Comparison of ENCODE assay signal across 25 mouse cellular contexts in the genomic region with DNA sequence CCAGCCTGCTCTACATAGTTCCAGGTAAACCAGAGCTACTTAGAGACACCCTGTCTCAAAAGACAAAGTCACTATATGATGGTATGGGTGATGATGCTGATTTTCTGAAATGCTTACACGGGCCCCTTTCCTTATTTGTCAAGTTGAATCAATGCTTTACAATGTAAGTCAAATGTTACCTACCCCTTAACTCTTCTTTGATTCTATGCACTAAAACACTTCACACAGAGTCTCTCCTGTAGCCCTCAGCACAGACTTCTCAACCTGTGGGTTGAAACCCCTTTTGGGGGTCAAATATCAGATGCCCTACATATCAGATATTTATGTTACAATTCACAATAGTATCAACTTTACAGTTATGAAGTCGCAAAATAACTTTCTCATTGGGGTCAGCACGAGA.
"Had no signal": no experiment of that assay in that cellular context is flagged by ENCODE, and none has a peak within 500 bp of the region (broad histone marks: within the 10 kb centered on the region; RNA-seq: fewer than 3 reads in every experiment).

No protein-coding gene starts in this region.

- H3K4me2 ChIP-seq: heart, embryonic 12.5 days; hindbrain, embryonic 12.5 days; hindbrain, embryonic 14.5 days; kidney, embryonic 15.5 days; limb, embryonic 13.5 days; limb, embryonic 15.5 days; liver, embryonic 12.5 days had no signal

- H3K9me3 ChIP-seq: heart, embryonic 10.5 days; heart, embryonic 12.5 days; hindbrain, embryonic 10.5 days; hindbrain, embryonic 12.5 days; kidney, embryonic 15.5 days; limb, embryonic 13.5 days; limb, embryonic 15.5 days; liver, embryonic 12.5 days had no signal

- H3K4me3 ChIP-seq: gastrocnemius, adult 2 months; heart, embryonic 10.5 days; heart, embryonic 12.5 days; hindbrain, embryonic 10.5 days; hindbrain, embryonic 12.5 days; kidney, embryonic 15.5 days; limb, embryonic 13.5 days; limb, embryonic 15.5 days; liver, embryonic 12.5 days had no signal

- H3K27ac ChIP-seq: gastrocnemius, adult 2 months; heart, embryonic 10.5 days; hindbrain, embryonic 10.5 days; hindbrain, embryonic 12.5 days; hindbrain, embryonic 14.5 days; kidney, embryonic 15.5 days; kidney, postnatal 0 days; limb, embryonic 13.5 days; limb, embryonic 15.5 days; liver, embryonic 12.5 days; liver, embryonic 14.5 days had no signal

- H3K4me1 ChIP-seq: hindbrain, embryonic 12.5 days; limb, embryonic 13.5 days; limb, embryonic 15.5 days; liver, embryonic 12.5 days had no signal

- DNase-seq: gastrocnemius, adult 2 months; gastrocnemius, postnatal 10 days; gastrocnemius, postnatal 25 days; heart, postnatal 10 days; heart, postnatal 4 days; kidney, adult 11 months; kidney, adult 2 months; kidney, adult 9 months; kidney, postnatal 14 days; kidney, postnatal 36 days; layer of hippocampus, adult 9-11 months; layer of hippocampus, postnatal 36 days; left cerebral cortex, postnatal 4 days had no signal

- H3K9ac ChIP-seq: heart, embryonic 12.5 days; hindbrain, embryonic 12.5 days; hindbrain, embryonic 14.5 days; kidney, embryonic 15.5 days; limb, embryonic 13.5 days; limb, embryonic 15.5 days; liver, embryonic 12.5 days; liver, embryonic 14.5 days had no signal

- H3K36me3 ChIP-seq: heart, embryonic 10.5 days; heart, embryonic 12.5 days; hindbrain, embryonic 10.5 days; hindbrain, embryonic 12.5 days; kidney, embryonic 15.5 days; limb, embryonic 13.5 days; limb, embryonic 15.5 days; liver, embryonic 12.5 days had no signal

- ATAC-seq: hindbrain, embryonic 16.5 days; liver, embryonic 12.5 days had no signal

- H3K27me3 ChIP-seq: heart, embryonic 12.5 days; hindbrain, embryonic 12.5 days; kidney, embryonic 15.5 days; limb, embryonic 13.5 days; limb, embryonic 15.5 days; liver, embryonic 12.5 days had no signal
